Mouse (Mus musculus) right cerebral cortex, adult 18-20 months (tissue): ENCODE data around the gene 9430097D07Rik.

Experiments
- DNase-seq: peaks from one replicate; pipeline ENCODE4 v3.0.0; 2022; ENCODE audit warnings: mixed read lengths

The 9430097D07Rik gene

GRCm38 (mm10) chr2:32533163-32533562, 42.3 kb downstream of the 9430097D07Rik start:
- DNase-seq = no peak

- DNase-seq = no peak
Measured at GRCm38 (mm10) chr2:32530479-32530878, 45.0 kb downstream of the 9430097D07Rik start.

GRCm38 (mm10) chr2:32528326-32528725, 47.2 kb downstream of the 9430097D07Rik start:
- no peak for DNase-seq

GRCm38 (mm10) chr2:32527468-32527966, 48.0 kb downstream of the 9430097D07Rik start:
- DNase-seq = no peak

GRCm38 (mm10) chr2:32525816-32526215, 49.7 kb downstream of the 9430097D07Rik start:
- DNase-seq = no peak

- no peak for DNase-seq
Measured at GRCm38 (mm10) chr2:32524536-32525031, 50.9 kb downstream of the 9430097D07Rik start.
